Mouse (Mus musculus) lung, postnatal 4 days (tissue): ENCODE measurements around the gene Laptm5.
A peak's percentile ranks its signal among the peaks of the same experiment; 100 is the strongest.

ENCODE experiments used
- DNase-seq, 2 experiments: peaks; one replicate each; pipeline ENCODE4 v3.0.0; 2021

Laptm5 gene

GRCm38 (mm10) chr4:130913077-130913476 is at the start of gene Laptm5:
Gene Laptm5 (plus strand): TSS chr4:130913125.
- peak; percentile 69 to 73 for DNase-seq

- no peak for DNase-seq
Observed at GRCm38 (mm10) chr4:130865460-130865859, 47.5 kb upstream of the Laptm5 start.

GRCm38 (mm10) chr4:130865901-130866371 is 47.0 kb upstream of the Laptm5 start:
- no peak for DNase-seq

- DNase-seq = no peak
Observed at GRCm38 (mm10) chr4:130867940-130868339, 45.0 kb upstream of the Laptm5 start.

- no peak for DNase-seq
Observed at GRCm38 (mm10) chr4:130868803-130869202, 44.1 kb upstream of the Laptm5 start.

GRCm38 (mm10) chr4:130872414-130872813 is 40.5 kb upstream of the Laptm5 start:
- no peak for DNase-seq

GRCm38 (mm10) chr4:130873440-130873839 is 39.5 kb upstream of the Laptm5 start:
- no peak for DNase-seq

- peak; percentile 74 to 88 for DNase-seq
Observed at GRCm38 (mm10) chr4:130874601-130875000, 38.3 kb upstream of the Laptm5 start.

- no peak for DNase-seq
Observed at GRCm38 (mm10) chr4:130876016-130876726, 36.8 kb upstream of the Laptm5 start.

- peak; percentile 84 to 90 for DNase-seq
Observed at GRCm38 (mm10) chr4:130878273-130879047, 34.5 kb upstream of the Laptm5 start.

- DNase-seq = no peak
Observed at GRCm38 (mm10) chr4:130879048-130879384, 33.9 kb upstream of the Laptm5 start.

- no peak for DNase-seq
Observed at GRCm38 (mm10) chr4:130881336-130881735, 31.6 kb upstream of the Laptm5 start.

GRCm38 (mm10) chr4:130882762-130883161 is 30.2 kb upstream of the Laptm5 start:
- no peak for DNase-seq

GRCm38 (mm10) chr4:130883820-130884533 is 28.9 kb upstream of the Laptm5 start:
- no peak for DNase-seq

- DNase-seq = no peak
Observed at GRCm38 (mm10) chr4:130887148-130887745, 25.7 kb upstream of the Laptm5 start.

GRCm38 (mm10) chr4:130889777-130890510 is 23.0 kb upstream of the Laptm5 start:
- DNase-seq = peak in 1 of 2 experiments; percentile 59

- no peak for DNase-seq
Observed at GRCm38 (mm10) chr4:130890511-130890840, 22.4 kb upstream of the Laptm5 start.

- DNase-seq = peak; percentile 60 to 80
Observed at GRCm38 (mm10) chr4:130892001-130892587, 20.8 kb upstream of the Laptm5 start.

GRCm38 (mm10) chr4:130893688-130894087 is 19.2 kb upstream of the Laptm5 start:
- no peak for DNase-seq

GRCm38 (mm10) chr4:130895701-130896100 is 17.2 kb upstream of the Laptm5 start:
- DNase-seq = no peak

- DNase-seq = peak in 1 of 2 experiments; percentile 71
Observed at GRCm38 (mm10) chr4:130896372-130896771, 16.6 kb upstream of the Laptm5 start.

- DNase-seq = no peak
Observed at GRCm38 (mm10) chr4:130899383-130899781, 13.5 kb upstream of the Laptm5 start.
